Mouse (Mus musculus) layer of hippocampus, postnatal 14 days (tissue): ENCODE results near the gene Zcchc4. TPM values are rescaled to one million over a fixed set of nuclear protein-coding genes. Genes with fewer than 3 reads are reported as not detected.
"Not testable (repeated sequence)": the region's sequence is repeated elsewhere in the genome, so short reads cannot be mapped to it uniquely, and the experiment has no call there.

Experiments
- DNase-seq, 2 experiments: peaks; one replicate each; pipeline ENCODE4 v3.0.0; 2021 to 2022; ENCODE audit warnings: low spot score in 2 of 2, mixed read lengths in 1 of 2
- long read RNA-seq, 2 experiments: library from polyadenylated mRNA; stranded (forward); transcript quantifications; one replicate each; pipeline ENCODE4 v2.0.0; 2021
- total RNA-seq, 2 experiments: library from RNA; stranded (reverse); gene quantifications; 2 replicates each; pipeline ENCODE4 v1.2.3; 2021

Zcchc4 gene
- total RNA-seq: 1 to 10 TPM; 8.8 to 9.1 TPM
- long read RNA-seq, experiment 1, full-length matches to known transcripts: 4 of 7 reads
- long read RNA-seq, experiment 1, partial matches to known transcripts: 0 of 7 reads
- long read RNA-seq, experiment 1, other reads (novel, unspliced or antisense): 3 of 7 reads
- long read RNA-seq, experiment 2, transcript Zcchc4-203 (13 exons, 2,485 nt): major isoform, 7 of 10 reads
- long read RNA-seq, experiment 2, partial matches to known transcripts: 0 of 10 reads
- long read RNA-seq, experiment 2, other reads (novel, unspliced or antisense): 3 of 10 reads

- DNase-seq: no peak
These were observed at the start of gene Zcchc4 for GRCm38 (mm10) chr5:52775237-52775636. Zcchc4 (plus strand) TSS chr5:52775409.

GRCm38 (mm10) chr5:52727747-52728146, 47.5 kb upstream of the Zcchc4 start:
- DNase-seq: no peak

GRCm38 (mm10) chr5:52732811-52733210, 42.4 kb upstream of the Zcchc4 start:
- no peak for DNase-seq

GRCm38 (mm10) chr5:52736046-52736445, 39.2 kb upstream of the Zcchc4 start:
- no peak for DNase-seq

GRCm38 (mm10) chr5:52741391-52742111, 33.7 kb upstream of the Zcchc4 start, which contains the start of gene Pi4k2b:
Pi4k2b (plus strand) TSS chr5:52741574.
- peak; percentile 17 to 43 for DNase-seq

GRCm38 (mm10) chr5:52742112-52742813, 32.9 kb upstream of the Zcchc4 start:
- DNase-seq: peak; percentile 1 to 6

- DNase-seq: no peak
These were observed 32.0 kb upstream of the Zcchc4 start for GRCm38 (mm10) chr5:52743231-52743630.

- DNase-seq: no peak
These were observed 28.3 kb upstream of the Zcchc4 start for GRCm38 (mm10) chr5:52746920-52747319.

- no peak for DNase-seq
These were observed 26.5 kb upstream of the Zcchc4 start for GRCm38 (mm10) chr5:52748732-52749131.

- no peak for DNase-seq
These were observed 22.1 kb upstream of the Zcchc4 start for GRCm38 (mm10) chr5:52753146-52753545.

GRCm38 (mm10) chr5:52754196-52754595, 21.0 kb upstream of the Zcchc4 start:
- DNase-seq: no peak

GRCm38 (mm10) chr5:52755337-52755736, 19.9 kb upstream of the Zcchc4 start:
- no peak for DNase-seq

GRCm38 (mm10) chr5:52755989-52756388, 19.2 kb upstream of the Zcchc4 start:
- DNase-seq: no peak

GRCm38 (mm10) chr5:52762586-52762985, 12.6 kb upstream of the Zcchc4 start:
- no peak for DNase-seq

GRCm38 (mm10) chr5:52774267-52774666, 942 bp upstream of the Zcchc4 start:
- DNase-seq: no peak

- DNase-seq: not testable (repeated sequence)
These were observed 1.5 kb downstream of the Zcchc4 start for GRCm38 (mm10) chr5:52776466-52777354.

- DNase-seq: peak; percentile 84 to 90
These were observed 7.5 kb downstream of the Zcchc4 start for GRCm38 (mm10) chr5:52782523-52783250.

- DNase-seq: no peak
These were observed 8.0 kb downstream of the Zcchc4 start for GRCm38 (mm10) chr5:52783251-52783620.

- DNase-seq: no peak
These were observed 8.7 kb downstream of the Zcchc4 start for GRCm38 (mm10) chr5:52783957-52784356.
